ENCODE assay signal across 7 mouse cellular contexts in the genomic region with DNA sequence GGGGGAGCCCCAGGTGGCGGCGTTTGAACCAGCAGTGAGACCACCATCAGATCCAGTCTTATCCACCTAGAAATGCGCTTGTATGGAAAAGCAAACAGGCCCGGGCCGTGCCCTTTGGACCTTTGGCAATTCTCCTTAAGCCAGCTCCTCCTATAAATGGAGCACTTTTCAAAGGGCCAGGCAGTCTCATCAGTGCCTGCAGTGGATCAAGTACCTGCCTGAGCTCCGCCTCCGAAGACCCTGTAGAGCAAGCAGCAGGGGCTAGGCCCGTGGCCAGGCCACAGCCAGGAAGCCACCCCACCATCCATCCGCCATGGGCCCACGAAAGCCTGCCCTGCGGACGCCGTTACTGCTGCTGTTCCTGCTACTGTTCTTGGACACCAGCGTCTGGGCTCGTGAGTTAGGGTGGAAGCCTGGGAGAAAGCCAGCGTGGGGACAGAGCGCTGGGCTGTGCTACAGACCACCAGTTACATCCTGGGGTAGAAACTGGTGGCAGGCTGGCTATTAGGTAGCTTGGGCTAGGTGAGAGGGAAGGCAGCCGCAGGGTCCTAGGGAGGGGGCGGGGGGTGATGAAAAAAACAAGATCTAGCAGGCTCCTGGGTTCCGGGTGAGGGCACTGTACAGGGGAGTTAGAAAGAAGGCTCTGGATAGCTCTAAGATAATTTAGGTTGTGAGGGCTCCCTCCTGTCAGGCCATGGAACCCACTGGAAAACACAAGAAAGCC. TPM values are rescaled to one million over a fixed set of nuclear protein-coding genes. Genes with fewer than 3 reads are reported as not detected.
DNase-seq lines count a peak whose midpoint lies in the region; ATAC-seq and TF ChIP-seq lines count a peak whose summit lies in the region.

Gene Apob (plus strand): TSS at position 183 of the 724 bp plus-strand sequence.

- H3K4me1 ChIP-seq in neural tube, embryonic 11.5 days (ENCODE audit: control insufficient read depth, insufficient read depth, low read length), result no peaks in the 10 kb centered on the region
- no peaks in the 10 kb centered on the region for H3K4me1 ChIP-seq in intestine, embryonic 14.5 days (replicated peaks; ENCODE audit: control insufficient read depth, insufficient read depth, low read length)
- no peaks in the 10 kb centered on the region for H3K4me1 ChIP-seq in liver, postnatal 0 days (ENCODE audit: insufficient read depth)

- no peaks in the 10 kb centered on the region for H3K9me3 ChIP-seq in neural tube, embryonic 11.5 days (ENCODE audit: control insufficient read depth, low read length)
- no peaks in the 10 kb centered on the region for H3K9me3 ChIP-seq in intestine, embryonic 14.5 days (ENCODE audit: control insufficient read depth, low read length)
- H3K9me3 ChIP-seq in liver, postnatal 0 days (ENCODE audit: low read length), result no peaks in the 10 kb centered on the region

- H3K9ac ChIP-seq in neural tube, embryonic 11.5 days (ENCODE audit: low read length), result no peak within 1 kb of the TSS
- no peak within 1 kb of the TSS for H3K9ac ChIP-seq in intestine, embryonic 14.5 days (ENCODE audit: low read length)
- H3K9ac ChIP-seq in liver, postnatal 0 days (replicated peaks), result peak within 1 kb of the TSS; percentile 85

- no peaks in the 10 kb centered on the region for H3K27me3 ChIP-seq in neural tube, embryonic 11.5 days (ENCODE audit: control insufficient read depth, insufficient read depth, low read length)
- H3K27me3 ChIP-seq in intestine, embryonic 14.5 days (replicated peaks; ENCODE audit: control insufficient read depth, insufficient read depth, low read length), result no peaks in the 10 kb centered on the region
- H3K27me3 ChIP-seq in liver, postnatal 0 days (ENCODE audit: insufficient read depth, low read length), result no peaks in the 10 kb centered on the region

- H3K4me2 ChIP-seq in neural tube, embryonic 11.5 days (ENCODE audit: low read depth), result no peak within 1 kb of the TSS
- H3K4me2 ChIP-seq in intestine, embryonic 14.5 days (ENCODE audit: low read length), result peak within 1 kb of the TSS; percentile 21
- H3K4me2 ChIP-seq in liver, postnatal 0 days (ENCODE audit: low read depth, low read length), result peak within 1 kb of the TSS; percentile 67

- TF ChIP-seq EP300 in liver, postnatal 0 days (IDR thresholded peaks at IDR 0.05; ENCODE audit: low read depth), result no peak

- DNase-seq in neural tube, embryonic 11.5 days (ENCODE audit: low spot score), result no peak
- DNase-seq in neural tube, embryonic 10.5 days (ENCODE audit: extremely low spot score, low spot score), result no peak
- peak; percentile 70 for DNase-seq in intestine, embryonic 14.5 days (ENCODE audit: low spot score)
- DNase-seq in liver, postnatal 0 days, result peak; percentile 78
- no peak for DNase-seq in right cerebral cortex, postnatal 14 days
- no peak for DNase-seq in cerebellum, postnatal 4 days (ENCODE audit: low spot score in 2 of 2)
- DNase-seq in thymus, postnatal 14 days, result no peak

- ATAC-seq in neural tube, embryonic 11.5 days (ENCODE audit: insufficient read depth, low FRiP score, low TSS enrichment), result peak; percentile 38; the same call in 1 of the 2 replicates
- ATAC-seq in intestine, embryonic 14.5 days (replicated peaks; ENCODE audit: low FRiP score, low TSS enrichment, low read depth), result peak; percentile 79
- peak; percentile 64 for ATAC-seq in liver, postnatal 0 days

- TF ChIP-seq CTCF in liver, postnatal 0 days (IDR thresholded peaks at IDR 0.05; ENCODE audit: low read depth), result no peak

- no peak within 1 kb of the TSS for H3K4me3 ChIP-seq in neural tube, embryonic 11.5 days (ENCODE audit: low read depth, low read length)
- peak within 1 kb of the TSS; percentile 24 for H3K4me3 ChIP-seq in intestine, embryonic 14.5 days (ENCODE audit: low read depth, low read length)
- peak within 1 kb of the TSS; percentile 60 for H3K4me3 ChIP-seq in liver, postnatal 0 days (ENCODE audit: low read depth, low read length)

- 79% methylated on average over 20 of the region's 20 CpGs for WGBS in neural tube, embryonic 11.5 days
- 69% methylated on average over 20 of the region's 20 CpGs for WGBS in intestine, embryonic 14.5 days
- 53% methylated on average over 20 of the region's 20 CpGs for WGBS in liver, postnatal 0 days (ENCODE audit: insufficient replicate concordance)

- H3K36me3 ChIP-seq in neural tube, embryonic 11.5 days (ENCODE audit: control insufficient read depth, insufficient read depth, low read length), result no peaks in the 10 kb centered on the region
- no peaks in the 10 kb centered on the region for H3K36me3 ChIP-seq in intestine, embryonic 14.5 days (ENCODE audit: control insufficient read depth, insufficient read depth, low read length)
- H3K36me3 ChIP-seq in liver, postnatal 0 days (replicated peaks; ENCODE audit: insufficient read depth, low read length), result peaks cover 4% of the 10 kb centered on the region; the same call in 1 of the 2 replicates

- no peak within 1 kb of the TSS for H3K27ac ChIP-seq in neural tube, embryonic 11.5 days (ENCODE audit: low read depth, low read length)
- H3K27ac ChIP-seq in intestine, embryonic 14.5 days (ENCODE audit: low read depth), result 0 out of 2 replicates have a peak within 1 kb of the TSS, but pooled peaks have one; percentile 2
- H3K27ac ChIP-seq in liver, postnatal 0 days (ENCODE audit: low read depth), result peak within 1 kb of the TSS; percentile 95

RNA-seq across cellular contexts. Expression of gene Apob, which starts in this region (rescaled TPM):
- 0.01 and 0.08 TPM in 2 replicates for polyA plus RNA-seq in neural tube, embryonic 11.5 days (2014; fragmentation: Nextera tagmentation; extraction: Ambion mirVana)
- 40.7 and 43.5 TPM in 2 replicates for polyA plus RNA-seq in intestine, embryonic 14.5 days (2014; fragmentation: Nextera tagmentation; extraction: Ambion mirVana)
- polyA plus RNA-seq in liver, postnatal 0 days (2015; fragmentation: Nextera tagmentation; extraction: Ambion mirVana), result 178 and 219 TPM in 2 replicates

Comparison
In these comparisons a context has a peak if more than half of its experiments do, and no peak if none do; other contexts are left out.
1. RNA of gene Apob (polyA plus RNA-seq): 178 to 219 TPM in liver, postnatal 0 days and 40.7 to 43.5 TPM in intestine, embryonic 14.5 days; 0.01 to 0.08 TPM in neural tube, embryonic 11.5 days; every median in the first group is over 10 times any median in the second.
2. Peak in ATAC-seq in neural tube, embryonic 11.5 days; RNA of the gene not detected or under 1 TPM.
3. DNase-seq: peak in intestine, embryonic 14.5 days (single experiment) and liver, postnatal 0 days (single experiment); none in neural tube, embryonic 11.5 days (single experiment), neural tube, embryonic 10.5 days (single experiment), right cerebral cortex, postnatal 14 days (single experiment), cerebellum, postnatal 4 days (0 of 2) and thymus, postnatal 14 days (single experiment).
4. Peak in every context shown above with its lines, with median percentiles within 50 percentile points of each other: ATAC-seq.